Mouse (Mus musculus): ENCODE data around the gene Gsto2. TPM values are rescaled to one million over a fixed set of nuclear protein-coding genes. Genes with fewer than 3 reads are reported as not detected.

Gene Gsto2
- polyA plus RNA-seq, 1 experiment from 2014 or later, result 1.2 TPM

DNA sequence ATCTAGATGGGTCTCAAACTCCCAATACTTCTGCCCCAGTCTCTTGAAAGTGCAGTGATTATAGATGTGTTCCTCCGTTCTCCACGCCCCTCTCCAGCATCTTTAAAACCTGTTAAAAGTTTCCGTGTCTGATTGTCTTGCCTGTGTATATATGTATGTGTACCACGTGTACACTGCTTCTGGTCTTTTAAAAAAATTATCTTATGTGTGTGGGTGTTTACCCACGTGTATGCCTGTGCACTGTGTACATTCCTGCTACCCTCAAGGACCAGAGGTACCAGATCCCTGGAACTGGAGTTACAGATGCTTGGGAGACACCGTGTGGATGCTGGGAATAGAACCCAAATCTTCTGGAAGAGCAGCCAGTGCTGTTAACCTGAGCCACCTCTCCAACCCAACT is 70.2 kb downstream of the Gsto2 start:
- Histone ChIP-seq H3K9me3 (no peaks in the 10 kb centered on the region), H3K27me3 (no peaks in the 10 kb centered on the region), H3K9ac (no peak overlapping the region), H3K4me3 (no peak overlapping the region), H3K36me3 (no peaks in the 10 kb centered on the region), H3K27ac (replicated peaks) (no peak overlapping the region), H3K4me1 (replicated peaks) (peaks cover 6% of the 10 kb centered on the region), H3K4me2 (no peak overlapping the region)
- no peak for ATAC-seq (ENCODE audit: low FRiP score, low read depth)
- 87% methylated on average over 6 of the region's 6 CpGs for WGBS

Small RNA genes within 50 kb of the gene (microRNA-seq; reads per million reads assigned to microRNA genes)
- not detected for gene Gm22240

Other genes with a start within 250 kb of the Gsto2 start
- 0.13 and 0.24 TPM in 2 replicates for gene Col17a1, start 173.4 kb upstream of the Gsto2 start, polyA plus RNA-seq (2015; fragmentation: Nextera tagmentation; extraction: Ambion mirVana)
- 153 and 157 TPM in 2 replicates for gene Sfr1, start 133.9 kb upstream of the Gsto2 start, polyA plus RNA-seq (2015; fragmentation: Nextera tagmentation; extraction: Ambion mirVana)
- 130 and 138 TPM in 2 replicates for gene Gsto1, start 10.6 kb upstream of the Gsto2 start, polyA plus RNA-seq (2015; fragmentation: Nextera tagmentation; extraction: Ambion mirVana)
- gene Cfap43, start 53.8 kb downstream of the Gsto2 start, polyA plus RNA-seq (2015; fragmentation: Nextera tagmentation; extraction: Ambion mirVana), result 1.5 and 2.3 TPM in 2 replicates
- gene Itprip, start 53.8 kb downstream of the Gsto2 start, polyA plus RNA-seq (2015; fragmentation: Nextera tagmentation; extraction: Ambion mirVana), result 5.9 and 6.3 TPM in 2 replicates
- gene Cfap58, start 72.1 kb downstream of the Gsto2 start, polyA plus RNA-seq (2015; fragmentation: Nextera tagmentation; extraction: Ambion mirVana), result 0.63 and 0.95 TPM in 2 replicates